Mouse (Mus musculus): ENCODE measurements around the gene Pomt2.

- TF ChIP-seq CTCF (IDR thresholded peaks at IDR 0.05; ENCODE audit: extremely low read depth, insufficient read depth, insufficient read length, insufficient replicate concordance) (no peak), POLR2A (IDR thresholded peaks at IDR 0.05; ENCODE audit: low read depth, low read length) (no peak)
Measured at GRCm38 (mm10) chr12:87195069-87195468, 47.3 kb upstream of the Pomt2 start.

Measured in spleen, adult 2 months (tissue).